Mouse (Mus musculus): ENCODE data around the gene Cend1.

Gene Cend1

DNA sequence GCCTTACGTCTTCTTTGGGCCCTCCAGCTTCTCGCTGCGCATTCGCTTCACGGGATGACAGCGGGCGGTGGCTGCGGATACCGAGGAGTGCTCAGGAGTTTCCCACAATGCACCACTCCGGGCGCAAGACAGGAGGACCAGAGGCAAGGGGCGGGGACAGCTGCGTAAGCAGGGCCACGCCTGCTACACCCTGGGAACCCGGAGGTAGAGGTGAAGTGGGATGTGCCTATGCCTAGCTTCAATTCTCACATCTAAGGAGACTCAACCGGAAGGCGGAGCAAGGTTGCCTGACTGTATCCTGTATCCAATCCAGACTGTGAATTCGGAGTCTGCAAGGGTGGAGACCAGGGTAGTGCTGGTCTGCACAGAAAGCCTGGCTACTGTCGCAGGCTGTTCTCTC, at the start of gene Cend1:
TSS of gene Cend1 (minus strand) at position 182 of the 400 bp plus-strand sequence.
- DNase-seq, result peak; percentile 89

DNA sequence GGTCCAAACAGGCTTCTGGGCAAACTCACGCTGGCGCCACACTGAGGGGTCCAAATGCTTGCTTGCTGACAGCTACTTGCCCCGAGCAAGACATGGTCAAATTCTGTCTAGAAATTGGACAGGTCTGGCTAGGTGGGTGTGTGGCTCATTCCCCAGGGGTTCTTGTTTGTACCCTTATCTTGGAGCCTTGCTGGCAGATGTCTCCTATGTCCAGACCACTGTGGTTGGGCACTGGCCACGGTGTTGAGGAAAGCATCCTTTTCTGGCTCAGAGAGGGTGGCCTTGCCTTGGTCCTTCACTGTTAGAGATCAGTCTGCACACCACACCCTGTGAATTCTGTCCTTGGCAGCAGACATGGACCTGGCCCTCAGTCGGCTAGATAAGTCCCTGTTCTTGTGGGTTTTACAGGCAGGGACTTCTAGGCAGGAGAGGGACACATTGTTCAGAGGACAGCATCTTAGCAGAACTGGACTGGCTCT, 49.0 kb upstream of the Cend1 start:
- no peak for DNase-seq

DNA sequence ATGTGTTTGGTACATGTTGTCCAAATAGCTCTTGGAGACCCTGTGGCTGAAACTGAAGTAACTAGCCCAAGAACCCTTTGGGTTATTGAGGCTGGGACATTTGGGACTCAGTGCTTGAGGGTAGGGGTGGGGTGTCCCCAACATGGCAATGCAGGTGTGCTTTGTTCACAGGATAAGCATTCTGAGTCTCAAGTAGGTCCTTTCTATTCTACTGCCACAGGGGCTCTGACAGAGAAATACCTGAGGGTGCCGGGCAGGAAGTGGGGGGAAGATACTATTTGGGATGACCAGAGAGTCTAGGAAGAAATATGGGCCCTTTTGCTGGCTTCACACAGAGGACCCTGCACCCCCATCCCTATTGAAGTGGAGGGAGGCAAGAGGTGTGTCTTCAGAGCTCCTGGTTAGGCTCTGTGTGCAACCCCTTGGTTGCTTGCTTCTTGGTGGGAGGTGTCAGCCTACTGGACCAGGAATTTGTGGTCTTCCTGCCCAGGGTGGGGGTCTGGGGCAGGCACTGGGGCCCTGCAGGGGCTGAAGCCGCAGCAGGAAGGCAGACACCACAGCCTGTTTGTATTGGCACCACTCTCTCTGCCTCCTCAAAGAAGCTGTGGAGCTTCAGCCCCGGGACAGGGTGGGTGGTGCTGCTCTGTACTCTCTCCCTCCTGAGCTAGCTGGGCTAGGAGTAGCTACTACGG, 48.4 kb upstream of the Cend1 start:
- no peak for DNase-seq

- DNase-seq, result no peak
These were observed 47.7 kb upstream of the Cend1 start for GRCm38 (mm10) chr7:141476981-141477370.

- no peak for DNase-seq
These were observed 47.1 kb upstream of the Cend1 start for GRCm38 (mm10) chr7:141476226-141476980.

DNA sequence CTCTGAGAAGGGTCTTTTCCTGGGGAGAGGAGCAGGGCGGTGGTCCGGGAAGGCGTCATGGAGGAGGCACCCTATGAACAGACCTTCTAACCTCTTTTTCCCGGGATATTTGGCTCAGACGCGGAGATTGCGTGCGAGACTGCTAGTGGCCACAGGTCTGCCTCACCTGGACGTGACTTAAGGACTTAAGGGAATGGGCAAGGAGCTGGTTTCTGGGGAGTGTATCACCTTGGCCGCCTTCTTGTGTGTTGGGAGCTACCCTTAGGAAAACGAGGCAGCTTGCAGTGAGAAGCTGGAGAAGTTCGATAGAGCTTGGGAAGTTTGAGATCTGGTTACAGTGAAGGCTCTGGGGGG, 46.5 kb upstream of the Cend1 start:
- no peak for DNase-seq

- peak; percentile 89 for DNase-seq
These were observed 45.9 kb upstream of the Cend1 start, which contains the start of the genes Polr2l and Tspan4 for GRCm38 (mm10) chr7:141475011-141475804. TSS of gene Polr2l (minus strand) at chr7:141475132. TSS of gene Tspan4 (plus strand) at chr7:141475240.

DNA sequence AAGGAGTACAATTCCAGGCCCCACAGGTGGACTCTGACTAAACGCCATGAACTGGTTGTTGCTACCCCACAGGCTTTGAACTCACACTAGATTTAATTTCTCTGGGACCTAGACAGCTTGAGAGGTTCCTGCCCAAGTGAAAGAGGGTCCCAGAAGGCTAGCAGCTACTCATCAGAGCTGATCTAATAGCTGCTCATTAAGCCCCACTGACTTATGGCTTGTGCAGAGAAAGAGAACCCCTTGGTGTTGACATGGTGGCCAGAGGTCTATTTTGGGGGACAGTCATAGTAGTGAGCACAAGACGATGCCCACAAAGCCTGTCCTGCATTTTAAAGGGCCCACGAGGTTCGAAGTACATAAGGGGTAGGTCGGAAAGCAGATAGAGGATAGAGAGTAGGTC, 44.9 kb upstream of the Cend1 start:
- no peak for DNase-seq

GRCm38 (mm10) chr7:141472763-141473162, 43.5 kb upstream of the Cend1 start:
- no peak for DNase-seq

DNA sequence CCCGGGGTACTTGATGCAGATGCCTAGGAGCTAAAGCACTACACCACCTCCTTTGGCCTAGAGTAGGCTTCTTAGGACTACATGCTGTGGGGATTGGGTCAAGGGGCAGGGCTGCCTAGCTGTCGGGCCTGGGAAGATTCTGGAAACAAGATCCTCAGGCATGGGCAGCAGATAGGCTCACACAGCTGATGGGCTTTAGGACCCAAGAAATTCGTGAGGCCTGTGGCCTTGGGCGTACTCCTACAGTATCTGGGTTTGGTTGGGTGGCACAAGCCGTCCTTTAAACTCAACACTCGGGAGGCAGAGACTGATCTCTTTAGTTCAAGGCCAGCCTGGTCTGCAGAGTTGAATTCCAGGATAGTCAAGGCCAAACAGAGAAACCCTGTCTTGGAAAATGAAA, 42.9 kb upstream of the Cend1 start:
- no peak for DNase-seq

- no peak for DNase-seq
These were observed 41.9 kb upstream of the Cend1 start for GRCm38 (mm10) chr7:141471236-141471635.

GRCm38 (mm10) chr7:141470637-141470944, 41.3 kb upstream of the Cend1 start:
- no peak for DNase-seq

GRCm38 (mm10) chr7:141469901-141470636, 40.8 kb upstream of the Cend1 start:
- no peak for DNase-seq

- DNase-seq, result no peak
These were observed 40.1 kb upstream of the Cend1 start for GRCm38 (mm10) chr7:141469352-141469751.

DNA sequence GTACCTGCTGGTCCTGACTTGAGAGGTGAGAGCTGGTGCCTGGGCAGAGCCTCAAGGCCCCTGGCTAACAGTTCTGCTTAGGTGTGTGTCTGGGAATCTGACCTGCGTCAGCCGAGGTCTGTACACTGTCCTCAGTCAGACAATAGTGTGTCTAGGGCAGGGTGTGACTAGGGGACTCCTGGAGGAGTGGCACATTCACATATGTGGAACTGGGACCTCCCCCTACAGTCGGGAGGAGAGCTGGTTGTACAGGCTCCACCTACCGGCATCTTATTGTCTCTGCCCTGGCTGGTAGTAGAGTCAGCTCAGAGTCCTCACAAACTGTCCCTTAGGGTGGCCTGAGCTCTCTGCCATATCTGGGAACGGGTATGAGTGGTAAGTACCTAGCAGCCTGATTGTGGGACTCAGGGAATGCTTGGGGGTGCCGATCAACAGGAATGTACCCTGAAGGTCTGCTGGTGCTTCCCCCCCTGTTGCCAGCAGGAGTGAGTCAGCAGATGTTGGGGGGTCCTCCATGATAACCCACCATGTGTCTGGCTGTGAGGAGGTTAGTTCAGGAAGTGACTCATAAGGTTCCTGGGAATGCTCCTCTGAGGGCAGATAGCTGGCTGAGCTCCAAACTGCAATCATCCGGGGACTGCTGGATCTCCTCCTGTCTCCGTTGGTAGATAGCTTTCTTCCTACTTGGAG, 39.4 kb upstream of the Cend1 start:
- DNase-seq, result peak; percentile 59

GRCm38 (mm10) chr7:141468164-141468521, 38.9 kb upstream of the Cend1 start:
- DNase-seq, result no peak

DNA sequence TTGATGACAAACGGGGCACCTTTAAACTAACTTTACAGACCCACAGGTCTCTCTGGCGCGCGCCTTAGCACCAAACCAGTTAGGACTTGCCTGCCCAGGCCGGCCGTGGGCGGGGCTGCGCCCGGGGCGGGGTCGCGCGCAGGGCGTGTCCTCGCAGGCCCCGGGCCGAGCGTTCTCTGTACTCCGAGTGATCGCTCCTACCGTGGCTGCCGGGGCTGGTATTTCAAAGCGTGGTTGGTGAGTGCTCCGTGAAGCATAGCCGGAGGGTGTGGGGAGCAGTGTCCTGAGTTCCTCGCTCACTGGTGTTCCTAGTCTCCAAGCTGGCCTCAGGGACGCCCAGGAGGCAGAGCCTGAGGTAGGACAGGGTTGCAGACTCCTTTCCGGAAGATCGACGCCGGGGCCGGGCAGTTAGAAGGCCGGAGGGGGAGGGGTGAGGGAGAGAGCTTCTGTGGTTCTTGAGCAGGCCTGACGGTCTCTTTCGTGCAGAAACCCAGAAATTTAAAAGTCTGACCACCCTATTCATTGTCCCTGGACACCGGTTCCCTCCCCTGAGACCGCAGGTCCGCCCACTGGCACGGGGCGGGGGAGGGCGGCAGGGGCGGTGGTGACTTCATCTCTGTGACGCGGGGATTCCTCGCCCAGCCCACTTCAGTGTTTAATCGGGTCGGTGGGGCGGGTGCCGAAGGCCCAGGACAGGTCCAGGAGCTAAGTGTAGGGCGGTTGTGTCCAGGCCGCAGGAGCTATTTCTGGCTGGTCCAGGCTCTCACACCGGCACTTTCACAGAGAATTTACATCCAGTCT, 38.1 kb upstream of the Cend1 start, which contains the start of gene Cd151:
TSS of gene Cd151 (plus strand) at position 163 of the 801 bp plus-strand sequence.
- DNase-seq, result no peak

DNA sequence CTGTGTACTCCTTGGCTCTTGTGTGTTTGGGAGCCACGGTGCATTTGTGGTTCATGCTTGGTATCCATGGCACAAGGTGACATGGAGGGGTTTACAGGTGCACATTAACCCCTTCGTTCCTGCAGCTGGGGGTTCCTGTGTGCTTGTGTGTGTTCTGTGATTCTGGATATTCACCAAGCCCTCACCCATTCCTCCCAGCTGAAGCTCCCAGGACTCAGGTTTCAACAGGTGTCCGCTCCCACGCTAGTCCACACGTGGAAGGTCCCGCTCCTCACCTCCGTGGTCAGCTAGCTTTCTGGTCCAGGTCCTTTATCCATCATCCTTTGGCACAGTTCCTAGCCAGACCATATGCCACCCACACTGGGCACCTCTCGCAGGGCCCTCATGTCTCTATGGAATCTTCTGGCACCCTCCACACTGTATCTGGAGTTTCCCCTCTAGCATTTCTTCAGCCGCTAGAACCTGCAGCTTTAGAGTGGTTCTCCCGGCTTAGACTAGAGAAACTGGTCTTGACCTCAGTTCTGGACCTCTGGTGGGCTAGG, 37.4 kb upstream of the Cend1 start:
- DNase-seq, result no peak

DNA sequence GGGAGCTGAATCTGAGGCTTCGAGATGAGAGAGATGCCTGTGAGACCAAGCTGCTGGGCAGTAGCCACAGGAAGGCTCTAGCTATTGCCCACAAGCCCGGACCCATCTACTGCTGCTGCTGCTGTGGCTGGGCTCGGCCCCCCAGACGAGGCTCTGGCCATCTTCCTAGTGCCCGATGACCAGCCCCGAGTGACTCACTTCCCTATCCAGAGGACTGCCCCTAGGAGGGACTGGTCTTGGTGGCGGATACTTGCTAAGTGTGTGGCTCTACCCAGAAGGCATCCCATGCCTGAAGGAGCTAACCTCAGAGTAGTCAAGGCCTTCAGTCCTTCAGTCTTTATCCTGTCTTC, 36.7 kb upstream of the Cend1 start:
- no peak for DNase-seq

DNA sequence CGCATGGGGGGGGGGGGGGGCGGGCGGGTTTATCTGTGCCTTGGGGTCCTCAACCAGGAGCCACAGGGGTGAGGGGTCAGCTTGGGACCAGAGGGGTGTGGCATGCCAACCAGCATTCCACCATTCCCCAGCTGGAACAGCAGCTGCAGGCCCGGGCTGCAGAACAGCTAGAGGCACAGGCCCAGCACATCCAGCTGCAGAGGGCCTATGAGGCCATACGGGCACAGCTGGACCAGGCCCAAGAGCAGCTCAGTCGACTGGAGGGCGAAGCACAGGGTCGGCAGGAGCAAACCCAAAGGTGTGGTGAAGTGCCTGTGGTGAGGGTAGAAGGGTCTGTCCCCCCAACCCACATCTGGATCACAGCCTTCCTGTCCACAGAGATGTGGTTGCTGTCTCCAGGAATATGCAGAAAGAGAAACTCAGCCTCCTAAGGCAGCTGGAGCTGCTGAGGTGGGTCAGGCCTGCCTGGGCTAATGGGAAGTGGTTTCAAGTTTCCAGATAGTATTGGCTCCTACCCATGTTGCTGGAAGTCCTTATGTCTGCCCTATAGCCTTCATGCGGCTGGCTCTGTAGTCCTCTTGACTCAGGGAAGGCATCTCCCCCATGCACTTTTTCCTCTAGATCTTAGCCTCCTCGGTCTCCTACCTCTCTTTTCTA, 36.2 kb upstream of the Cend1 start:
- no peak for DNase-seq
